Mouse (Mus musculus): Measurements from ENCODE around the gene Ttll3. TPM values are rescaled to one million over a fixed set of nuclear protein-coding genes. Genes with fewer than 3 reads are reported as not detected.

The Ttll3 gene
- polyA plus RNA-seq, 1 experiment from 2014 or later, result 2.5 TPM

DNA sequence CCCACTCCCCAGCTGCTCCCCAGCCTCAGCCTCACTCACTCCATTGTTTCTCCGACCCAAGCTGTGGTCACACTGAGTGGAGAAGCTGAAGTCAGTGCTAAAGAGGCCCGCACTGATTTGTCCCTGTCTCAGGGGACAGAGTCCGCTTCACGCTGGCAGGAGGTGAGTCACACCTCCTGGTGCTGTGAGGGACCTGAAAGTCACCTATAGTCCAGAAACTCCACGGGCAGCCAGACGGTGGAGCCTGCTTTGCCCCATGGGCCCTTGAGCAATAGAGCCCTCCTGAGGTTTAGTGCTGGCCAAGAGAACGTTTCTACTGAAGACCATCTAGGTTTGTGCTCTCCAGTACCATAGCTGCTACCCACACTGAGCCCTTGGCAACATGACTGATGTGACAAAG is 45.6 kb downstream of the Ttll3 start:
- H3K9me3 ChIP-seq (replicated peaks; ENCODE audit: control insufficient read depth, low read length), result no peaks in the 10 kb centered on the region
- no peak overlapping the region for H3K27ac ChIP-seq (ENCODE audit: low read depth, low read length)
- DNase-seq (ENCODE audit: low spot score), result no peak
- H3K27me3 ChIP-seq (replicated peaks; ENCODE audit: control insufficient read depth, insufficient read depth, low read length), result no peaks in the 10 kb centered on the region
- H3K4me2 ChIP-seq (ENCODE audit: low read length), result no peak overlapping the region
- WGBS, result 78% methylated on average over 7 of the region's 7 CpGs
- no peak for ATAC-seq
- no peak overlapping the region for H3K9ac ChIP-seq (ENCODE audit: low read length)
- no peaks in the 10 kb centered on the region for H3K4me1 ChIP-seq (ENCODE audit: control insufficient read depth, insufficient read depth, low read length)
- no peaks in the 10 kb centered on the region for H3K36me3 ChIP-seq (ENCODE audit: control insufficient read depth, insufficient read depth, low read length)
- no peak overlapping the region for H3K4me3 ChIP-seq (ENCODE audit: low read depth, low read length)

- Histone ChIP-seq H3K4me3 (ENCODE audit: low read depth, low read length) (no peak within 1 kb of the TSS), H3K27ac (ENCODE audit: low read depth, low read length) (no peak within 1 kb of the TSS), H3K4me1 (ENCODE audit: control insufficient read depth, insufficient read depth, low read length) (no peaks in the 10 kb centered on the region), H3K9ac (ENCODE audit: low read length) (no peak within 1 kb of the TSS), H3K9me3 (replicated peaks; ENCODE audit: control insufficient read depth, low read length) (no peaks in the 10 kb centered on the region), H3K4me2 (ENCODE audit: low read length) (no peak within 1 kb of the TSS), H3K27me3 (replicated peaks; ENCODE audit: control insufficient read depth, insufficient read depth, low read length) (no peaks in the 10 kb centered on the region), H3K36me3 (ENCODE audit: control insufficient read depth, insufficient read depth, low read length) (no peaks in the 10 kb centered on the region)
- no peak for DNase-seq (ENCODE audit: low spot score)
- ATAC-seq, result no peak
- 74% methylated on average over 9 of the region's 9 CpGs for WGBS
Observed at GRCm38 (mm10) chr6:113435664-113436205, 46.7 kb downstream of the Ttll3 start, which contains the start of gene Cidec. Gene Cidec (minus strand): TSS chr6:113435760.

GRCm38 (mm10) chr6:113437135-113437534 is 48.1 kb downstream of the Ttll3 start:
- DNase-seq (ENCODE audit: low spot score), result no peak
- H3K4me1 ChIP-seq (ENCODE audit: control insufficient read depth, insufficient read depth, low read length), result no peaks in the 10 kb centered on the region
- no peak overlapping the region for H3K27ac ChIP-seq (ENCODE audit: low read depth, low read length)
- H3K9ac ChIP-seq (ENCODE audit: low read length), result no peak overlapping the region
- no peaks in the 10 kb centered on the region for H3K27me3 ChIP-seq (replicated peaks; ENCODE audit: control insufficient read depth, insufficient read depth, low read length)
- no peak overlapping the region for H3K4me3 ChIP-seq (ENCODE audit: low read depth, low read length)
- no peaks in the 10 kb centered on the region for H3K9me3 ChIP-seq (replicated peaks; ENCODE audit: control insufficient read depth, low read length)
- 81% methylated on average over 12 of the region's 12 CpGs for WGBS
- no peak overlapping the region for H3K4me2 ChIP-seq (ENCODE audit: low read length)
- H3K36me3 ChIP-seq (ENCODE audit: control insufficient read depth, insufficient read depth, low read length), result no peaks in the 10 kb centered on the region
- no peak for ATAC-seq

DNA sequence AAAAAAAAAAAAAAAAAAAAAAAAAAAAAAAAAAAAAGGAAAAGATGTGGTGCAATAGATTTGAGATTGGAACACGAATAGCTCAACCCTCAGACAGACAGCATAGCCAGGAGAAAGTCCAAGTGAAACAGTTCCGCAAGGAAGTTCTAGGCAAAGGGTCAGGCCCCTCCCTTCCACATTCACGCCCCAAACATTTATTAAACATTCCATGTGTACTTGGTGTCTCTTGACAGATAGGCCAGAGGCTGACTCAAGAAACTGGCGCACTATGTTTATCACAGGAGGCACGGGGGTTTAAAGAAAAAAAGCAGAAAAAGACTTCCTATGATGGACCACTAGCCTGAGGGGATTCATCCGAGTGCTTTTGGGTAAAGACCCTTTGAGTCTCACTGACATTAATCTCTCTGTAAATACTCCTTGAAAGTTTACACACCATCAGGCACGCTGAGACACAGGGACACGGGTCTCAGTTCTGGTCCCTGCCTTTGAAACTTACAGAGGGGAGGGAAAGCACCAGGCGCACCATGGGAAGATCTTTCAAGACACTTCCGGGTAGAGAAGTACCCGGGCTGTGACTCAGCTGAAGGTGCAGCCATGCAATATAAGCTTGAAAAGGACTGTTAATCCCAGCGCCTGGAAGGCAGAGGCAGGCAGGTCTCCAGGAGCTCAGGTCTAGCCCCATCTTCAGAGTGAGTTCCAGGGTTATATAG is 49.8 kb downstream of the Ttll3 start:
- H3K9ac ChIP-seq (ENCODE audit: low read length), result no peak overlapping the region
- no peak overlapping the region for H3K4me2 ChIP-seq (ENCODE audit: low read length)
- no peak overlapping the region for H3K27ac ChIP-seq (ENCODE audit: low read depth, low read length)
- H3K9me3 ChIP-seq (replicated peaks; ENCODE audit: control insufficient read depth, low read length), result no peaks in the 10 kb centered on the region
- no peak for DNase-seq (ENCODE audit: low spot score)
- no peaks in the 10 kb centered on the region for H3K36me3 ChIP-seq (ENCODE audit: control insufficient read depth, insufficient read depth, low read length)
- H3K4me1 ChIP-seq (ENCODE audit: control insufficient read depth, insufficient read depth, low read length), result 0 out of 2 replicates have a peak, but pooled peaks cover 7% of the 10 kb centered on the region
- H3K27me3 ChIP-seq (replicated peaks; ENCODE audit: control insufficient read depth, insufficient read depth, low read length), result no peaks in the 10 kb centered on the region
- no peak overlapping the region for H3K4me3 ChIP-seq (ENCODE audit: low read depth, low read length)
- ATAC-seq, result no peak
- 68% methylated on average over 12 of the region's 12 CpGs for WGBS

- Histone ChIP-seq H3K36me3 (ENCODE audit: control insufficient read depth, insufficient read depth, low read length) (no peaks in the 10 kb centered on the region), H3K4me1 (ENCODE audit: control insufficient read depth, insufficient read depth, low read length) (0 out of 2 replicates have a peak, but pooled peaks cover 7% of the 10 kb centered on the region), H3K27me3 (replicated peaks; ENCODE audit: control insufficient read depth, insufficient read depth, low read length) (no peaks in the 10 kb centered on the region), H3K9ac (ENCODE audit: low read length) (no peak overlapping the region), H3K4me3 (ENCODE audit: low read depth, low read length) (no peak overlapping the region), H3K27ac (ENCODE audit: low read depth, low read length) (no peak overlapping the region), H3K9me3 (replicated peaks; ENCODE audit: control insufficient read depth, low read length) (no peaks in the 10 kb centered on the region), H3K4me2 (ENCODE audit: low read length) (no peak overlapping the region)
- no peak for DNase-seq (ENCODE audit: low spot score)
- ATAC-seq, result no peak
- 86% methylated on average over 3 of the region's 3 CpGs for WGBS
Observed at GRCm38 (mm10) chr6:113440686-113441085, 51.6 kb downstream of the Ttll3 start.

GRCm38 (mm10) chr6:113441147-113441680 is 52.2 kb downstream of the Ttll3 start:
- Histone ChIP-seq H3K9ac (ENCODE audit: low read length) (no peak overlapping the region), H3K4me2 (ENCODE audit: low read length) (no peak overlapping the region), H3K27ac (ENCODE audit: low read depth, low read length) (no peak overlapping the region), H3K36me3 (ENCODE audit: control insufficient read depth, insufficient read depth, low read length) (no peaks in the 10 kb centered on the region), H3K9me3 (replicated peaks; ENCODE audit: control insufficient read depth, low read length) (no peaks in the 10 kb centered on the region), H3K27me3 (replicated peaks; ENCODE audit: control insufficient read depth, insufficient read depth, low read length) (no peaks in the 10 kb centered on the region), H3K4me3 (ENCODE audit: low read depth, low read length) (no peak overlapping the region), H3K4me1 (ENCODE audit: control insufficient read depth, insufficient read depth, low read length) (0 out of 2 replicates have a peak, but pooled peaks cover 7% of the 10 kb centered on the region)
- peak; percentile 84 for DNase-seq (ENCODE audit: low spot score)
- WGBS, result 55% methylated on average over 7 of the region's 7 CpGs
- peak; percentile 49; the same call in 1 of the 2 replicates for ATAC-seq

DNA sequence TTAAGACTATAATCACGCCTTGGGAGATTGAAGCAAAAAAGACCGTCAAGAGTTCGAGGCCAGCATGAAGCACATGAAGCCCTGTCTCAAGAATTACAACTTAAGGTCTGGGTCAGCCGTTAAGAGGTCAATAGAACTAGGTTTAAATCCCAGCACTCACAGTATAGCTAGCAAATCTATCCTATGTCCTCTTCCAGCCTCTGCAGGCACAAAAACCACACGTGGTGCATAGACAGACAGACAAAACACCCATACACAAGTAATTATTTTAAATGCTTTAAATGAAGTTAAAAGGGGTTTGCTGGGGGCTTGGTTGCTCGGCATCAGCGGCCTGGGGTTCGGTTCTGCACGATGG is 53.0 kb downstream of the Ttll3 start:
- no peak for DNase-seq (ENCODE audit: low spot score)
- peak overlapping the region; percentile 90 for H3K9ac ChIP-seq (ENCODE audit: low read length)
- peaks cover 3% of the 10 kb centered on the region for H3K36me3 ChIP-seq (ENCODE audit: control insufficient read depth, insufficient read depth, low read length)
- no peaks in the 10 kb centered on the region for H3K27me3 ChIP-seq (replicated peaks; ENCODE audit: control insufficient read depth, insufficient read depth, low read length)
- H3K9me3 ChIP-seq (replicated peaks; ENCODE audit: control insufficient read depth, low read length), result no peaks in the 10 kb centered on the region
- H3K4me1 ChIP-seq (ENCODE audit: control insufficient read depth, insufficient read depth, low read length), result 0 out of 2 replicates have a peak, but pooled peaks cover 7% of the 10 kb centered on the region
- peak overlapping the region; percentile 79 for H3K4me2 ChIP-seq (ENCODE audit: low read length)
- H3K27ac ChIP-seq (ENCODE audit: low read depth, low read length), result 0 out of 2 replicates have a peak overlapping the region, but pooled peaks have one; percentile 31
- 42% methylated on average over 9 of the region's 9 CpGs for WGBS
- peak overlapping the region; percentile 92 for H3K4me3 ChIP-seq (ENCODE audit: low read depth, low read length)
- ATAC-seq, result peak; percentile 24

DNA sequence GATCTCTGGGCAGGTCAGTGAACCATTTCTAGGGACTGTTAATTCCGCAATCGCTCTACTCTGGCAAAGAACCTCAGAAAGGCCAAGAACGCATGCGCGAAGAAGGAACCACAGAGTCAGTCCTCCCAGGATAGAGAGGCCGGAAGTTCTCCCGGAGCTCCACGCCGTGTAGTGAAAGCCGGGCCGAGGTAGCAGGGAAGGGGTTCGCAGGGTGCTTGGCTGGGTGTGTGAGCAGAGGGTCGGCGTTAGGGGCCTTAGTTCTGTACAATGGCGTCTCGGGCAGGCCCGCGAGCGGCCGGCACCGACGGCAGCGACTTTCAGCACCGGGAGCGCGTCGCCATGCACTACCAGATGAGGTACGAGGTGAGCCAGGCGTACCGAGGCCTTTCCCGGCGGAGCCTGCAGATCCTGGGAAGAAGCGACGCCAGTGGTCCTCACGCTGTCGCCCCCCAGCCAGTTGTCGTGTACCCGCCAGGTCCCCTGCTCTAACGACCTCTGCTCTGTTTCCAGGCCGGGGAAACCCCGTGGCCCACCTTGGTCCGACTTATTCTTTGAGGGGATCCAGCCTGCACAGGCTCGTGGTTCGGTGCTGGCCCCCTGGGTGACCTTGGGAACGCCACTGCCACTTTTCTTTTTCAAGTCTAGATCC is 53.5 kb downstream of the Ttll3 start, which contains the start of gene Jagn1:
TSS of gene Jagn1 (plus strand) at position 128 of the 649 bp plus-strand sequence.
- Histone ChIP-seq H3K9me3 (replicated peaks; ENCODE audit: control insufficient read depth, low read length) (no peaks in the 10 kb centered on the region), H3K27ac (ENCODE audit: low read depth, low read length) (peak within 1 kb of the TSS; percentile 63), H3K9ac (ENCODE audit: low read length) (peak within 1 kb of the TSS; percentile 90), H3K4me1 (ENCODE audit: control insufficient read depth, insufficient read depth, low read length) (0 out of 2 replicates have a peak, but pooled peaks cover 7% of the 10 kb centered on the region), H3K27me3 (replicated peaks; ENCODE audit: control insufficient read depth, insufficient read depth, low read length) (no peaks in the 10 kb centered on the region), H3K36me3 (ENCODE audit: control insufficient read depth, insufficient read depth, low read length) (peaks cover 8% of the 10 kb centered on the region), H3K4me3 (ENCODE audit: low read depth, low read length) (peak within 1 kb of the TSS; percentile 92), H3K4me2 (ENCODE audit: low read length) (peak within 1 kb of the TSS; percentile 79)
- peak; percentile 95 for ATAC-seq
- WGBS, result under 1% methylated on average over 45 of the region's 45 CpGs
- DNase-seq (ENCODE audit: low spot score), result peak; percentile 97
